Mouse (Mus musculus) embryonic facial prominence, embryonic 13.5 days (tissue): ENCODE results near the gene Kif26a. TPM values are rescaled to one million over a fixed set of nuclear protein-coding genes. Genes with fewer than 3 reads are reported as not detected.

Experiments
- ATAC-seq: fragments of 200-750 bp; cut with Nextera tagmentation; 2 replicates; pipeline ENCODE4 v1.8.0; 2017; ENCODE audit warnings: low read depth; ENCODE audit not compliant: insufficient number of reproducible peaks, insufficient read depth, low FRiP score, low TSS enrichment
- H3K27ac ChIP-seq: fragments of 300-500 bp; sonication (generic); 2 replicates; pipeline ENCODE4 v1.5.1; 2015; ENCODE audit warnings: moderate library complexity, mild to moderate bottlenecking, inconsistent platforms
- H3K27me3 ChIP-seq: fragments of 300-500 bp; sonication (generic); 2 replicates; pipeline ENCODE4 v1.6.1; 2015; ENCODE audit warnings: mild to moderate bottlenecking, inconsistent platforms
- H3K36me3 ChIP-seq: fragments of 300-500 bp; sonication (generic); 2 replicates; pipeline ENCODE4 v1.6.1; 2015; ENCODE audit warnings: mild to moderate bottlenecking, inconsistent platforms
- H3K4me1 ChIP-seq: fragments of 300-500 bp; sonication (generic); 2 replicates; pipeline ENCODE4 v1.6.1; 2015; ENCODE audit warnings: inconsistent platforms
- H3K4me2 ChIP-seq: fragments of 300-500 bp; sonication (generic); 2 replicates; pipeline ENCODE4 v1.6.1; 2015; ENCODE audit warnings: moderate library complexity, mild to moderate bottlenecking, inconsistent platforms
- H3K4me3 ChIP-seq: fragments of 300-500 bp; sonication (generic); 2 replicates; pipeline ENCODE4 v1.5.1; 2015; ENCODE audit warnings: mild to moderate bottlenecking, inconsistent platforms
- H3K9ac ChIP-seq: fragments of 300-500 bp; sonication (generic); 2 replicates; pipeline ENCODE4 v1.6.1; 2015; ENCODE audit warnings: mild to moderate bottlenecking, inconsistent platforms
- H3K9me3 ChIP-seq: fragments of 300-500 bp; sonication (generic); 2 replicates; pipeline ENCODE4 v1.6.1; 2016; ENCODE audit warnings: inconsistent platforms
- WGBS: fragments of 180-500 bp; shearing (Covaris S2); methylation state at CpG from one replicate; pipeline ENCODE4 v1.1.7; 2015; ENCODE audit warnings: mixed read lengths; 5-methylcytosine and 5-hydroxymethylcytosine counted together
- polyA plus RNA-seq: library from polyadenylated mRNA; unstranded; fragments of >200 nt; fragmentation: Nextera tagmentation; extraction: Ambion mirVana; gene quantifications from 2 replicates; pipeline ENCODE4 v1.2.1, GENCODE M21; 2015

Kif26a gene
- polyA plus RNA-seq, 1 experiment from 2014 or later = 7.2 TPM

DNA sequence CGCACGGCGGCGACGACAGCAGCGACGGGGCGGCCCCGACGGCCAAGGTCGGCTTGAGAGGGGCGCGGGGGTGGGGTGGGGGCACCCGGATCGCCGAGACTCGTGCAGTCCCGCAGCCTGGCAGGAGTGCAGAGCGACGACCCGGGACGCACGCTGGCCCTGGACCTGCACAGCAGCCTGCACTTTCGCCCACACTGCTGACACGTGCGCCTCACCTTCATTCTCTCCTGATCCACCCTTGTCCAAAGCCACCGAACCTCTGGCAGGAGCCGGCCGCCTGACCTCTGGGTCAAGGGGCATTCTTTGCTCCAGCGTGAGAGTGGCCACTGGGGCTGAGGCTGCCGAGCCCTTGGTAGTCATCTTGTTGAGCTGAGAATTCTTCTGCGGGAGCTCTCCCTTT is 15.1 kb upstream of the Kif26a start:
- 10% methylated on average over 32 of the region's 32 CpGs for WGBS
- H3K27ac ChIP-seq = 0 out of 2 replicates have a peak overlapping the region, but pooled peaks have one; percentile 7
- H3K4me1 ChIP-seq = peaks cover 21% of the 10 kb centered on the region
- no peaks in the 10 kb centered on the region for H3K9me3 ChIP-seq
- peak overlapping the region; percentile 71 for H3K4me3 ChIP-seq
- H3K27me3 ChIP-seq = peaks cover 48% of the 10 kb centered on the region
- peak overlapping the region; percentile 92 for H3K4me2 ChIP-seq
- ATAC-seq = no peak
- peak overlapping the region; percentile 81 for H3K9ac ChIP-seq
- H3K36me3 ChIP-seq = no peaks in the 10 kb centered on the region

DNA sequence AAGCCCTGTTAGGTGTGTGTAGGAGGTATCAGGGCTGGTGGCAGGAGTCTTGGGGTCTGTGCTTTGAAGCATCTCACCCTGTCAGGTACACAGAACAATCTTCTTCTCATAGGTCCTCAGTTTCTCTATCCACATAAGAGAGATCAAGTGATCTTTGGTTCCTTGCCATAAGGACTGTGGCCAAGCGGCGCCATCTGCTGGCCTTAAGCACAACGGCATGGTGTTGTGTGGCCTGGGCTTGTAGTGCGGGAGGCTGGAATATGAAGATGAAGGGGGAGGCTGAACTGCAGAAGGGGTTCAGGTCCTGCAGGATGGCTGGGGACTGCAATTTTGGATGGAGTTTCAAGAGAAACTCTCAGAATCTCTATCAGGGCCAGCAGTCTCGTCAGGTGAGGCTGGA is 5.8 kb upstream of the Kif26a start:
- WGBS = 5% methylated on average over 5 of the region's 5 CpGs
- H3K4me2 ChIP-seq = no peak overlapping the region
- no peaks in the 10 kb centered on the region for H3K9me3 ChIP-seq
- H3K4me1 ChIP-seq = peaks cover 19% of the 10 kb centered on the region
- H3K27me3 ChIP-seq = peaks cover 67% of the 10 kb centered on the region
- H3K9ac ChIP-seq = no peak overlapping the region
- H3K27ac ChIP-seq = no peak overlapping the region
- H3K36me3 ChIP-seq = no peaks in the 10 kb centered on the region
- ATAC-seq = no peak
- H3K4me3 ChIP-seq = no peak overlapping the region

DNA sequence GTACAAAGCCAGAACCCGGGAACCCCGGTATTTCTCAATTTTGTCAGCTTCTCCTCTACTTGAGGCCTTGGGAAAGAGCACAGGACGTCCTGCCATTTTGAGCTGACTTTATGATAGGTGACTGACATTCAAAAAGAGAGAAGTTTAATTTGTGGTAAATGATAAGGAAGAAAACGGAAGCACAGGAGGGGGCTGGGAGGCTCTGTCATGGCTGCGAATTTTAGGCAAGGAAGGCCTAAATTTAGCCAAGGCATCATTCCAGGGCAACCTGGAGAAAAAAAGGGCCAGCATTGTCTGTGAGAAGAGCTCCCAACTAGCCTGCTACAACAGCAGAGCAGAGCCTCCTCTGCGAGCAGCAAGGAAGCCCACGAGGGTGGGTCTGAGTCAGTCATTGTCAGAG is 5.3 kb upstream of the Kif26a start:
- Histone ChIP-seq H3K27me3 (peaks cover 62% of the 10 kb centered on the region), H3K4me2 (no peak overlapping the region), H3K9ac (no peak overlapping the region), H3K4me3 (no peak overlapping the region), H3K36me3 (no peaks in the 10 kb centered on the region), H3K4me1 (peaks cover 24% of the 10 kb centered on the region), H3K9me3 (no peaks in the 10 kb centered on the region), H3K27ac (no peak overlapping the region)
- ATAC-seq = no peak
- 61% methylated on average over 7 of the region's 7 CpGs for WGBS

DNA sequence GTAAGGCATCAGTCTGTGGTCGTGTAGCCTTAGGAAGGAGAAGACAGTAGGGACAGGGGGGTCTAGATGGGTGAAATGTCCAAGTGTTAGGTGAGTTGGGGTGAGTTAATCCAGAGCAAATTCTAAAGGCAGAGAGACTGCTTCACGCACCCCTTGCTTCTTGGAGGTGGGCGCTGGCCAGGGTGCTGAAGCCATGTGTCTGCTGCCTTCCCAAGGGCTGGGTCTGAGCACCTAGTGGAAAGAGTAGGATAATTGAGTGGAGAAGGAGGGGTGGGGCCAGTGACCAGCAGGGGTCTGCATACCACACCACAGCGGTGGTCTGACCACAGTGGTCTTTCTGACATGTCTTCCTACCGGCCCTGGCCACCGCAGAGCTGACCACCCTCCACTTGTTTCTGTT is 4.7 kb upstream of the Kif26a start:
- no peak overlapping the region for H3K27ac ChIP-seq
- 1% methylated on average over 6 of the region's 6 CpGs for WGBS
- H3K27me3 ChIP-seq = peaks cover 59% of the 10 kb centered on the region
- no peak overlapping the region for H3K4me2 ChIP-seq
- peaks cover 24% of the 10 kb centered on the region for H3K4me1 ChIP-seq
- no peak for ATAC-seq
- H3K4me3 ChIP-seq = no peak overlapping the region
- H3K9me3 ChIP-seq = no peaks in the 10 kb centered on the region
- no peaks in the 10 kb centered on the region for H3K36me3 ChIP-seq
- no peak overlapping the region for H3K9ac ChIP-seq

DNA sequence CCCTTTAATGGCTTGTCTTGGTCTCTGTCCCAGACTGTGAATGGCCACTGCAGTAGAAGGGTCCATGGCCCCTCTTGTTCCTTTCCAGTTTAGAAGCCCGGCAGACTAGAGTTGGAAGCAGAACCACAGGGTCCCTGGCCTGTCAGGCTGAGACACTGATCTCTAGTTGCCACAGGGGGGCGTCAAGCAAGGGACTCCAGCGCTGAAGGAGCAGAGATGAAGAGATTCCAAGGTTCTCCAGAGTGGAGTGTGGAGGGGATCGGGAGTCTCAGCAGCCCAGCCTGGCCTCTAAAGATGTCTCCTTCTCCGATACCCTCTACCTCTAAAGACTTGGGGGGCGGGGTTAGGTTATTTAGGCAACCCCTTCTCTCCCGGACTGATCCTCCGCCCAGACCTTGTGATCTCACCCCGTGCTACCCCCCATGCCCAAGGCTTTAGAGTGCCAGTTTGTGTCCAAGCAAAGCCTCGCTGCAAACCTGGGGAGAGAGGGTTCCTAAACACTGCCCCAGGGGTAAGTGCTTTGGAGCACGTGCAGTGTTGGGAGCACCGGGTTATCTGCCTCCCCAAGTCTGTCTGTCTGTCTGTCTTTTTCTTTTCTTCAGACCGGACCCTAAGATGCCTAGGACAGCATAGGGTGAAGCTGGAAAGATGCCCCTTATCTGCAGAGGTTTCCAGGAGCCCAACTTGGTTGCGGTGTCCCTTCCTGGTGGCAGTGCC is 2.7 kb upstream of the Kif26a start:
- no peak overlapping the region for H3K27ac ChIP-seq

DNA sequence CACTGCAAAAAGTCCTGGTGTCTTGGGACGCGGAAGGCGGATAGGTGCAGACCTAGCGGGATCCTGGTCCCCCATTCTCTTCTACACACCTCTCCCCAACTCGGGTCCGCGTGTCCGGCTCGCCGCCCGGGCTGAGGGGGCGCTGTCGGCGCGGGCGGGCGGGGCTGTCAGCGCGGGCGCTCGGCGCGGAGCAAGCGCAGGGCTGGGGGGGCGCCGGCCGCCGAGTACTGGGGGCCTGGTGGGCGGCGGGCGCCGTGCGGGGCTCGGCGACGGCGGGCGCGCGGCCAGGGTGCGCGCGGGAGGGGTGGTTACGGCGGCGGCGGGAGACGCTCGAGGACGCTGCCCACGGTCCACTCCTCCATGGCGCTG is 2.2 kb upstream of the Kif26a start:
- ATAC-seq = no peak
- peak overlapping the region; percentile 61 for H3K9ac ChIP-seq
- H3K9me3 ChIP-seq = no peaks in the 10 kb centered on the region
- H3K36me3 ChIP-seq = no peaks in the 10 kb centered on the region
- peaks cover 48% of the 10 kb centered on the region for H3K27me3 ChIP-seq
- H3K27ac ChIP-seq = no peak overlapping the region
- H3K4me3 ChIP-seq = peak overlapping the region; percentile 67
- H3K4me2 ChIP-seq = peak overlapping the region; percentile 88
- 1% methylated on average over 26 of the region's 52 CpGs for WGBS
- peaks cover 47% of the 10 kb centered on the region for H3K4me1 ChIP-seq

More for the DNA sequence above, 2.7 kb upstream of the Kif26a start:
- 5% methylated on average over 14 of the region's 14 CpGs for WGBS
- peak overlapping the region; percentile 67 for H3K4me3 ChIP-seq
- H3K27me3 ChIP-seq = peaks cover 48% of the 10 kb centered on the region
- peak overlapping the region; percentile 61; the same call in 1 of the 2 replicates for H3K9ac ChIP-seq
- H3K4me1 ChIP-seq = peaks cover 42% of the 10 kb centered on the region
- no peaks in the 10 kb centered on the region for H3K9me3 ChIP-seq
- ATAC-seq = no peak
- H3K36me3 ChIP-seq = no peaks in the 10 kb centered on the region
- peak overlapping the region; percentile 88 for H3K4me2 ChIP-seq

DNA sequence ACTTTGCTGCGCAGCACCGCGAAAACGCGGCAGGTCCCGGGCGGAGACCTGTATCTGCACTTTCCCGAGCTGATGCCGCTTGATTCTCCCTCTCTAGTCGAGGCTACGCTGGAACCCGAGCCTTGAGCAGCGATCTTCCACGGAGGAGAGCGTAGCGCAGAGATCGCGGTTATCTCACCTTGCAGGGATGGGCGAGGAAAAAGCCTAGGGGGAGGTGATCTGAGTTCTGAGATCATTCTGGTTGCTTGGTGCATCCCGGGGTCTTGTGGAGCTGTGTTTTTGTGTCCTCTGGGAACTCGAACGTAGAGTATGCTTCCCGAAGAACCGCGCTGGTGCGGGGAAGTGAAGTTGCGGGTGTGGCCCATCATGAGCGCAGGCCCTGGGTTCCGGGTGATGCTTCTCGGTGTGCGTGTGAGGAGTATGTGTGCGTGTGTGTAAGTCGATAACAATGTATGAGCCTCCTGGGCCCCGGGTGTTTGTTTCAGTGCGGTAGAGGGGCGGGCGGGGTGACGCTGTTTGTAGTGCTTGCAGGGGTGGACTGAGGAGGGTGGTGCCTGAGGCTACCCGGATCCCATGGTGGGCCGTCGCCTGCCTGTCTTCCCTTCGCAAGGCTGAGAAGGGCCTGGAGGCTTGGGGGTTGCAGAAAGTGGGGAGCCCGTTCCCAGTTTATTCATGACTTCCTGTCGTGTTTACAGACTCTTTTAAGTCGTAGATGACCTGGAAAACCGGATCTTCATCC is 1.5 kb upstream of the Kif26a start:
- Histone ChIP-seq H3K4me2 (peak overlapping the region; percentile 88), H3K9ac (peak overlapping the region; percentile 61), H3K9me3 (no peaks in the 10 kb centered on the region), H3K4me1 (peaks cover 54% of the 10 kb centered on the region), H3K27me3 (peaks cover 48% of the 10 kb centered on the region), H3K27ac (no peak overlapping the region), H3K4me3 (peak overlapping the region; percentile 67), H3K36me3 (no peaks in the 10 kb centered on the region)
- ATAC-seq = no peak
- WGBS = under 1% methylated on average over 46 of the region's 46 CpGs

DNA sequence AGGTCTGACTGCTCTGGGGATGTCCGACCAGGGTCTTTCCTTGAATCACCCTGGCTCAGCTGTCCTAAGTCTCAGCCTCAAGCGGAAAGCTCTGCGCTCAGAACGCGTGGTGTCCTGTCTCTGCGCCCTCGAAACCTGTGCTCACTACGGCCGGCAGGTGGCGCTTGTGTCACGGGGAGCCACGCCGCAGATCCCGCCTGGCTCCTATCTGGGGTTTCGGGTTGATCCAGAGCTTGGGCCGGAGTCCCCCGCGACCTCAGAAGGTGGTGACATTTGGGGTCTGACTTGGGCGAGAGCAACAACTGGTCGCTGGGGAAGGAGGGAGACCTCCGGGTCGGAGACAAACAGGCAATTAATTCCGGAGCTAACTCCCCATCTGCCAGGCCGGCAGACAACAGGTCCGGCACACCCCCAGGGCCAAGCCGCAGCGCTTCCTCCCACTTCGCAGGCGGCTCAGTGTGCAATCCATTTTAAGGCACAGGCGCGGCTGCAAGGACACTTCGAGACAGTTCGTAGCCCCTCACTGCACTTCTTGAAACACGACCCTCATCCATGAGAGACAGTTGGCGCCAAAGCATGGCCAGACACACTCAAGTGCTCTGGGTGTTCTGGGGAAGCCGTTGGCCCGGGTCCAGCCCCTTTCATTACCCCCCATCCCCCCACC is 665 bp upstream of the Kif26a start:
- Histone ChIP-seq H3K27ac (peak overlapping the region; percentile 85), H3K27me3 (peaks cover 48% of the 10 kb centered on the region), H3K4me1 (peaks cover 62% of the 10 kb centered on the region), H3K9me3 (no peaks in the 10 kb centered on the region), H3K4me3 (peak overlapping the region; percentile 67), H3K4me2 (peak overlapping the region; percentile 88), H3K9ac (peak overlapping the region; percentile 83), H3K36me3 (no peaks in the 10 kb centered on the region)
- WGBS = 0% methylated on average over 37 of the region's 37 CpGs
- ATAC-seq = peak; percentile 26; the same call in 1 of the 2 replicates

DNA sequence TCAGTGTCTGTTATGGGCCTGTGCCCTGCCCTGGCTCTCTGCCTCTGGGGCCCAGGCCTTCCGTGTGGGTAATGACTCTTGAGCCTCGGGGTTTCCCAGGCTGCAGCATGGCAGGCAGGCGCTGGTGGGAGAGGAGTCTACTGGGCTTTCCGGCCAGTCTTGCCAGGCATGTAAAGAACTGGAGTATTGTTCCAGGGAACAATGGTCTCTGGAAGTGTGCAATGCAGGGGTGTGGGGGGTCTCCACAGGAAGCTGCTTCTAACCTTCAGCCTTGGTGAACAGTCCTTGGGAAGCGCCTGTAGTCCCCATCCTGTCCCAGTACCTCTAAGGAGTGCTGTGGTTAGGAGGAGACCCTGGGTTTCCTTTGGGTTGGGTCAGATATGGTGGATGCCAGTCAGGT is 1.4 kb downstream of the Kif26a start:
- H3K36me3 ChIP-seq = no peaks in the 10 kb centered on the region
- peaks cover 82% of the 10 kb centered on the region for H3K4me1 ChIP-seq
- peak overlapping the region; percentile 67 for H3K4me3 ChIP-seq
- H3K27me3 ChIP-seq = peaks cover 27% of the 10 kb centered on the region
- H3K9me3 ChIP-seq = no peaks in the 10 kb centered on the region
- H3K4me2 ChIP-seq = peak overlapping the region; percentile 88
- WGBS = 21% methylated on average over 5 of the region's 5 CpGs
- peak overlapping the region; percentile 85 for H3K27ac ChIP-seq
- ATAC-seq = no peak
- peak overlapping the region; percentile 83 for H3K9ac ChIP-seq

DNA sequence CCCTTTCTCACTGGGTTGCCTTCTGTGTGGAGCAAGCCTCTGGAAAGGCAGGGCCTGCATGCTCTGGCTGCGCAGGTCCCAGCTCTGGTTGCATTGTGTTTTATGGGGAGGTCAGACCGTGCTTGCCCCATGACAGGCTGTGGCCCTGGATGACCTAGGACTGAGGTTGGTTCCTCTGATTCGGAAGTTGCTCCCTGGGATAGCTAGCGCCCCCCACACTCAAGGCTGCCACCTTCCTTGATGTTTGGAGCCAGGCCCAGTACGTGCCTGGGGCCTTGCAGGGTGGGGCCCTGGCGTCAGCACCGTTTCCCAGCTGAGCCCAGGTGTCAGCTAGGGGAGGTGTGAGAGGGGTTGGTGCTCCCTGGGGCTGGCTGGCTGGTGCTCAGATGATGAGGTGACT is 4.0 kb downstream of the Kif26a start:
- 51% methylated on average over 7 of the region's 7 CpGs for WGBS
- Histone ChIP-seq H3K9ac (peak overlapping the region; percentile 52; the same call in 1 of the 2 replicates), H3K4me3 (0 out of 2 replicates have a peak overlapping the region, but pooled peaks have one; percentile 9), H3K4me2 (peak overlapping the region; percentile 88), H3K4me1 (peaks cover 91% of the 10 kb centered on the region), H3K27me3 (peaks cover under 1% of the 10 kb centered on the region), H3K9me3 (no peaks in the 10 kb centered on the region), H3K27ac (no peak overlapping the region), H3K36me3 (peaks cover 9% of the 10 kb centered on the region; the same call in 1 of the 2 replicates)
- no peak for ATAC-seq

DNA sequence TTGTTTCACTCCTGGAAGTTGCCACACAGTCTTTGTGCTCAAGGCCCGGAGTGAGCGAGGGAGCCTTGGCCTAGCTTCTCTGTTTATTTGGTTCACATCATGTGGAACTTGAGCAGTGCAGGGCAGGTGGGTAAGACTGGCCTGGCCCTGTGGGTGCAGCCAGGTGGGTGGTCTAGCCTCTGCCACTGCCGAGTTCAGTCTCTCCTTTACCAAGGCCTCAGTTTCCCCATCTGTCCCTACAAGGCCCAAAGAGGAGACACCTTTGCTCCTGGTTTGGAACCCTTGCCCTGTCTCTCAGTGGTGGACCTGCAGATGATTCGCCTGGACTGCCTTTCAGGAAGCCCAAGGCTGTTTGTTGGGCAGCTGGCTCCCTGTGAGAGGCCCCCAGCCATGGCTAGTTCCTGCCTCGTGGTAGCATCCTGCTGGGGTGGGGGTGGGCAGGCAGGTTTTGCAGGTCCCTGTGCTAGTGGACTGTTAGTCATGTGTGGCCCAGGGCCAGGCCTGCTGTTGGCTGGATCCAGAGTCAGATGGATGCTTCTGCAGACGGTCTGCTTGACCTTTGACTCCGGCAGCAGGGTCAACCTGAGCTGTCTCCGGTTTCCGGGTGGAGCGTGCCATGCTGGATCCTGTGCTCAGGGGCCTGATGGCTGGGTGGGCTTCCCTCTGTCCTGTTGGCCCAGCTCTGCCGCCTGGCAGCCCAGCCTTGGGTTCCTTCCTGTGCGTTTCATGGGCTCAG is 5.4 kb downstream of the Kif26a start:
- H3K4me1 ChIP-seq = peaks cover 94% of the 10 kb centered on the region
- H3K9ac ChIP-seq = peak overlapping the region; percentile 55
- ATAC-seq = no peak
- 28% methylated on average over 12 of the region's 12 CpGs for WGBS
- H3K9me3 ChIP-seq = no peaks in the 10 kb centered on the region
- H3K4me2 ChIP-seq = peak overlapping the region; percentile 40
- H3K4me3 ChIP-seq = no peak overlapping the region
- H3K36me3 ChIP-seq = peaks cover 9% of the 10 kb centered on the region; the same call in 1 of the 2 replicates
- no peaks in the 10 kb centered on the region for H3K27me3 ChIP-seq
- peak overlapping the region; percentile 66 for H3K27ac ChIP-seq
